Mouse (Mus musculus): ENCODE results near the gene Cntnap5a. TPM values are rescaled to one million over a fixed set of nuclear protein-coding genes. Genes with fewer than 3 reads are reported as not detected.

Gene Cntnap5a
- total and polyA plus RNA-seq, 3 experiments, result not detected

- Histone ChIP-seq H3K9me3 (replicated peaks; ENCODE audit: insufficient read depth, low read length) (no peaks in the 10 kb centered on the region), H3K4me3 (ENCODE audit: control insufficient read depth in 1 of 2, insufficient read depth in 1 of 2, low read depth in 2 of 2, low read length in 2 of 2) (no peak overlapping the region), H3K27ac (ENCODE audit: control insufficient read depth, low read depth, low read length) (no peak overlapping the region), H3K36me3 (ENCODE audit: control insufficient read depth in 1 of 2, insufficient read depth in 2 of 2, low read length in 2 of 2) (no peaks in the 10 kb centered on the region), H3K27me3 (ENCODE audit: control insufficient read depth in 1 of 2, insufficient read depth in 2 of 2, low read length in 2 of 2) (no peaks in the 10 kb centered on the region), H3K9ac (ENCODE audit: control insufficient read depth, low read depth, low read length, poor library complexity, severe bottlenecking) (no peak overlapping the region), H3K4me1 (ENCODE audit: control insufficient read depth in 1 of 2, insufficient read depth in 2 of 2, low read length in 2 of 2) (no peaks in the 10 kb centered on the region), H3K79me2 (ENCODE audit: control insufficient read depth, insufficient read depth, low read length, poor library complexity) (no peaks in the 10 kb centered on the region)
- no peak for TF ChIP-seq GATA1 (IDR thresholded peaks at IDR 0.05; ENCODE audit: low read depth, low read length)
- no peak for TF ChIP-seq MYB (IDR thresholded peaks at IDR 0.05; ENCODE audit: low read depth, low read length)
- no peak for TF ChIP-seq USF1 (IDR thresholded peaks at IDR 0.05; ENCODE audit: low read depth, low read length)
- no peak for TF ChIP-seq CTCF (IDR thresholded peaks at IDR 0.05 in 2 of 3, conservative IDR thresholded peaks at IDR 0.05 in 1 of 3; ENCODE audit: control insufficient read depth in 1 of 3, insufficient read depth in 1 of 3, low read depth in 2 of 3, low read length in 3 of 3, poor library complexity in 1 of 3, severe bottlenecking in 1 of 3)
- no peak for TF ChIP-seq POLR2AphosphoS5 (IDR thresholded peaks at IDR 0.05; ENCODE audit: borderline replicate concordance, low read depth, low read length)
- no peak for TF ChIP-seq RCOR1 (IDR thresholded peaks at IDR 0.05; ENCODE audit: low read depth, low read length)
- TF ChIP-seq TBP (IDR thresholded peaks at IDR 0.05; ENCODE audit: low read depth, low read length), result no peak
- TF ChIP-seq ELF1 (IDR thresholded peaks at IDR 0.05; ENCODE audit: low read depth, low read length), result no peak
- TF ChIP-seq BHLHE40 (IDR thresholded peaks at IDR 0.05; ENCODE audit: borderline replicate concordance, low read depth, low read length), result no peak
- TF ChIP-seq USF2 (IDR thresholded peaks at IDR 0.05; ENCODE audit: borderline replicate concordance in 1 of 2, insufficient read depth in 1 of 2, low read depth in 1 of 2, low read length in 2 of 2), result no peak
- TF ChIP-seq RAD21 (IDR thresholded peaks at IDR 0.05; ENCODE audit: low read depth, low read length), result no peak
- no peak for DNase-seq (ENCODE audit: low read depth, low spot score)
Measured at GRCm38 (mm10) chr1:116192299-116192698, 507.7 kb downstream of the Cntnap5a start.

GRCm38 (mm10) chr1:116216883-116217282 lies 532.3 kb downstream of the Cntnap5a start:
- Histone ChIP-seq H3K4me1 (ENCODE audit: control insufficient read depth in 1 of 2, insufficient read depth in 2 of 2, low read length in 2 of 2) (no peaks in the 10 kb centered on the region), H3K9ac (ENCODE audit: control insufficient read depth, low read depth, low read length, poor library complexity, severe bottlenecking) (no peak overlapping the region), H3K79me2 (ENCODE audit: control insufficient read depth, insufficient read depth, low read length, poor library complexity) (no peaks in the 10 kb centered on the region), H3K4me3 (ENCODE audit: control insufficient read depth in 1 of 2, insufficient read depth in 1 of 2, low read depth in 2 of 2, low read length in 2 of 2) (no peak overlapping the region), H3K36me3 (ENCODE audit: control insufficient read depth in 1 of 2, insufficient read depth in 2 of 2, low read length in 2 of 2) (no peaks in the 10 kb centered on the region), H3K27me3 (ENCODE audit: control insufficient read depth in 1 of 2, insufficient read depth in 2 of 2, low read length in 2 of 2) (no peaks in the 10 kb centered on the region), H3K27ac (ENCODE audit: control insufficient read depth, low read depth, low read length) (no peak overlapping the region), H3K9me3 (replicated peaks; ENCODE audit: insufficient read depth, low read length) (no peaks in the 10 kb centered on the region)
- TF ChIP-seq SMC3 (IDR thresholded peaks at IDR 0.05; ENCODE audit: low read depth, low read length), result no peak
- TF ChIP-seq ZMIZ1 (IDR thresholded peaks at IDR 0.05; ENCODE audit: low read depth, low read length), result no peak
- no peak for TF ChIP-seq TCF12 (IDR thresholded peaks at IDR 0.05; ENCODE audit: low read depth, low read length)
- no peak for TF ChIP-seq USF1 (IDR thresholded peaks at IDR 0.05; ENCODE audit: low read depth, low read length)
- no peak for TF ChIP-seq POLR2AphosphoS5 (IDR thresholded peaks at IDR 0.05; ENCODE audit: borderline replicate concordance, low read depth, low read length)
- no peak for TF ChIP-seq JUND (IDR thresholded peaks at IDR 0.05; ENCODE audit: low read depth, low read length)
- no peak for TF ChIP-seq ELF1 (IDR thresholded peaks at IDR 0.05; ENCODE audit: low read depth, low read length)
- TF ChIP-seq POLR2AphosphoS2 (IDR thresholded peaks at IDR 0.05; ENCODE audit: low read length), result no peak
- TF ChIP-seq MXI1 (IDR thresholded peaks at IDR 0.05; ENCODE audit: low read depth, low read length), result no peak
- no peak for TF ChIP-seq MAX (IDR thresholded peaks at IDR 0.05; ENCODE audit: low read length)
- TF ChIP-seq UBTF (IDR thresholded peaks at IDR 0.05; ENCODE audit: borderline replicate concordance, insufficient read depth, low read depth, low read length), result no peak
- no peak for DNase-seq (ENCODE audit: low read depth, low spot score)

All from MEL (cell line).